Mouse (Mus musculus): ENCODE results near the gene Tcf25. TPM values are rescaled to one million over a fixed set of nuclear protein-coding genes. Genes with fewer than 3 reads are reported as not detected.
"Not testable (repeated sequence)": the region's sequence is repeated elsewhere in the genome, so short reads cannot be mapped to it uniquely, and the experiment has no call there.

The Tcf25 gene
- total and polyA plus RNA-seq, 2 experiments from 2014 or later, result 407 to 540 TPM

- no peaks in the 10 kb centered on the region for H3K9me3 ChIP-seq (ENCODE audit: low read length)
- no peak overlapping the region for H3K4me3 ChIP-seq (ENCODE audit: low read length)
- TF ChIP-seq CTCF (IDR thresholded peaks at IDR 0.05; ENCODE audit: low read depth), result no peak
- no peaks in the 10 kb centered on the region for H3K27me3 ChIP-seq (ENCODE audit: insufficient read depth, low read length)
- no peak for DNase-seq (ENCODE audit: low spot score)
- peaks cover 32% of the 10 kb centered on the region for H3K36me3 ChIP-seq (ENCODE audit: insufficient read depth, low read length)
- no peak overlapping the region for H3K4me2 ChIP-seq (ENCODE audit: low read depth, low read length)
- H3K27ac ChIP-seq, result no peak overlapping the region
- 92% methylated on average over 5 of the region's 5 CpGs for WGBS
- ATAC-seq, result no peak
- no peaks in the 10 kb centered on the region for H3K4me1 ChIP-seq (ENCODE audit: insufficient read depth, low read length)
- H3K9ac ChIP-seq (replicated peaks; ENCODE audit: low read length), result no peak overlapping the region
These were observed 77.2 kb downstream of the Tcf25 start for GRCm38 (mm10) chr8:123450783-123451182.

GRCm38 (mm10) chr8:123451747-123452146 is 78.2 kb downstream of the Tcf25 start:
- not testable (repeated sequence) for H3K9me3 ChIP-seq (ENCODE audit: low read length); H3K4me3 ChIP-seq (ENCODE audit: low read length); H3K9ac ChIP-seq (replicated peaks; ENCODE audit: low read length); H3K4me1 ChIP-seq (ENCODE audit: insufficient read depth, low read length); ATAC-seq; H3K4me2 ChIP-seq (ENCODE audit: low read depth, low read length); H3K27ac ChIP-seq; DNase-seq (ENCODE audit: low spot score); H3K27me3 ChIP-seq (ENCODE audit: insufficient read depth, low read length)
- WGBS, result 92% methylated on average over 12 of the region's 12 CpGs
- peaks cover 38% of the 10 kb centered on the region for H3K36me3 ChIP-seq (ENCODE audit: insufficient read depth, low read length)

- no peaks in the 10 kb centered on the region for H3K27me3 ChIP-seq (ENCODE audit: insufficient read depth, low read length)
- no peaks in the 10 kb centered on the region for H3K9me3 ChIP-seq (ENCODE audit: low read length)
- H3K4me2 ChIP-seq (ENCODE audit: low read depth, low read length), result no peak overlapping the region
- no peak overlapping the region for H3K27ac ChIP-seq
- ATAC-seq, result no peak
- no peak for TF ChIP-seq CTCF (IDR thresholded peaks at IDR 0.05; ENCODE audit: low read depth)
- H3K4me1 ChIP-seq (ENCODE audit: insufficient read depth, low read length), result no peaks in the 10 kb centered on the region
- DNase-seq (ENCODE audit: low spot score), result no peak
- peaks cover 42% of the 10 kb centered on the region for H3K36me3 ChIP-seq (ENCODE audit: insufficient read depth, low read length)
- H3K4me3 ChIP-seq (ENCODE audit: low read length), result no peak overlapping the region
- 84% methylated on average over 4 of the region's 4 CpGs for WGBS
- H3K9ac ChIP-seq (replicated peaks; ENCODE audit: low read length), result no peak overlapping the region
These were observed 78.6 kb downstream of the Tcf25 start for GRCm38 (mm10) chr8:123452149-123452548.

GRCm38 (mm10) chr8:123453291-123453690 is 79.7 kb downstream of the Tcf25 start:
- no peak for DNase-seq (ENCODE audit: low spot score)
- no peaks in the 10 kb centered on the region for H3K4me1 ChIP-seq (ENCODE audit: insufficient read depth, low read length)
- peaks cover 53% of the 10 kb centered on the region for H3K36me3 ChIP-seq (ENCODE audit: insufficient read depth, low read length)
- no peaks in the 10 kb centered on the region for H3K27me3 ChIP-seq (ENCODE audit: insufficient read depth, low read length)
- no peak for TF ChIP-seq CTCF (IDR thresholded peaks at IDR 0.05; ENCODE audit: low read depth)
- WGBS, result 83% methylated on average over 7 of the region's 7 CpGs
- no peak for ATAC-seq
- no peak overlapping the region for H3K4me3 ChIP-seq (ENCODE audit: low read length)
- no peak overlapping the region for H3K27ac ChIP-seq
- H3K4me2 ChIP-seq (ENCODE audit: low read depth, low read length), result no peak overlapping the region
- H3K9ac ChIP-seq (replicated peaks; ENCODE audit: low read length), result no peak overlapping the region
- H3K9me3 ChIP-seq (ENCODE audit: low read length), result no peaks in the 10 kb centered on the region

Other genes starting within 250 kb of the Tcf25 start
- 2.9 and 3.7 TPM in 2 replicates for gene Sult5a1, start 215.4 kb upstream of the Tcf25 start, total RNA-seq (2014; rRNA removed)
- 2.7 and 2.9 TPM in 2 replicates for gene Sult5a1, start 215.4 kb upstream of the Tcf25 start, polyA plus RNA-seq (2015; fragmentation: Nextera tagmentation; extraction: Ambion mirVana)
- 1.2 and 1.8 TPM in 2 replicates for gene Dpep1, start 187.5 kb upstream of the Tcf25 start, total RNA-seq (2014; rRNA removed)
- gene Dpep1, start 187.5 kb upstream of the Tcf25 start, polyA plus RNA-seq (2015; fragmentation: Nextera tagmentation; extraction: Ambion mirVana), result 0.84 and 1.0 TPM in 2 replicates
- 193 and 194 TPM in 2 replicates for gene Chmp1a, start 161.0 kb upstream of the Tcf25 start, total RNA-seq (2014; rRNA removed)
- gene Chmp1a, start 161.0 kb upstream of the Tcf25 start, polyA plus RNA-seq (2015; fragmentation: Nextera tagmentation; extraction: Ambion mirVana), result 203 and 208 TPM in 2 replicates
- 3.3 and 5.5 TPM in 2 replicates for gene Spata33, start 160.9 kb upstream of the Tcf25 start, total RNA-seq (2014; rRNA removed)
- 8.0 and 8.3 TPM in 2 replicates for gene Spata33, start 160.9 kb upstream of the Tcf25 start, polyA plus RNA-seq (2015; fragmentation: Nextera tagmentation; extraction: Ambion mirVana)
- 56.1 and 91.8 TPM in 2 replicates for gene Cdk10, start 148.9 kb upstream of the Tcf25 start, total RNA-seq (2014; rRNA removed)
- gene Cdk10, start 148.9 kb upstream of the Tcf25 start, polyA plus RNA-seq (2015; fragmentation: Nextera tagmentation; extraction: Ambion mirVana), result 52.9 and 56.3 TPM in 2 replicates
- 19.4 and 21.2 TPM in 2 replicates for gene Spata2l, start 137.5 kb upstream of the Tcf25 start, total RNA-seq (2014; rRNA removed)
- gene Spata2l, start 137.5 kb upstream of the Tcf25 start, polyA plus RNA-seq (2015; fragmentation: Nextera tagmentation; extraction: Ambion mirVana), result 13.4 and 15.8 TPM in 2 replicates
- 42.4 and 42.9 TPM in 2 replicates for gene Zfp276, start 119.6 kb upstream of the Tcf25 start, total RNA-seq (2014; rRNA removed)
- gene Zfp276, start 119.6 kb upstream of the Tcf25 start, polyA plus RNA-seq (2015; fragmentation: Nextera tagmentation; extraction: Ambion mirVana), result 16.9 and 17.5 TPM in 2 replicates
- 91.6 and 92.3 TPM in 2 replicates for gene Vps9d1, start 119.4 kb upstream of the Tcf25 start, total RNA-seq (2014; rRNA removed)
- 57.5 and 59.9 TPM in 2 replicates for gene Vps9d1, start 119.4 kb upstream of the Tcf25 start, polyA plus RNA-seq (2015; fragmentation: Nextera tagmentation; extraction: Ambion mirVana)
- gene Fanca, start 55.2 kb upstream of the Tcf25 start, total RNA-seq (2014; rRNA removed), result 9.5 and 13.5 TPM in 2 replicates
- 5.8 TPM in 2 replicates for gene Fanca, start 55.2 kb upstream of the Tcf25 start, polyA plus RNA-seq (2015; fragmentation: Nextera tagmentation; extraction: Ambion mirVana)
- gene Spire2, start 41.0 kb upstream of the Tcf25 start, total RNA-seq (2014; rRNA removed), result 34.0 and 34.5 TPM in 2 replicates
- 24.7 and 25.4 TPM in 2 replicates for gene Spire2, start 41.0 kb upstream of the Tcf25 start, polyA plus RNA-seq (2015; fragmentation: Nextera tagmentation; extraction: Ambion mirVana)
- gene Mc1r, start 33.4 kb downstream of the Tcf25 start, total RNA-seq (2014; rRNA removed), result not detected in 2 replicates
- 0.05 and 0.08 TPM in 2 replicates for gene Mc1r, start 33.4 kb downstream of the Tcf25 start, polyA plus RNA-seq (2015; fragmentation: Nextera tagmentation; extraction: Ambion mirVana)
- 3,792 and 3,923 TPM in 2 replicates for gene Tubb3, start 37.7 kb downstream of the Tcf25 start, total RNA-seq (2014; rRNA removed)
- 1,431 and 1,610 TPM in 2 replicates for gene Tubb3, start 37.7 kb downstream of the Tcf25 start, polyA plus RNA-seq (2015; fragmentation: Nextera tagmentation; extraction: Ambion mirVana)
- 46.3 and 62.7 TPM in 2 replicates for gene Def8, start 49.8 kb downstream of the Tcf25 start, total RNA-seq (2014; rRNA removed)
- 37.9 and 38.8 TPM in 2 replicates for gene Def8, start 49.8 kb downstream of the Tcf25 start, polyA plus RNA-seq (2015; fragmentation: Nextera tagmentation; extraction: Ambion mirVana)
- 16.6 and 26.7 TPM in 2 replicates for gene Afg3l1, start 104.2 kb downstream of the Tcf25 start, total RNA-seq (2014; rRNA removed)
- gene Afg3l1, start 104.2 kb downstream of the Tcf25 start, polyA plus RNA-seq (2015; fragmentation: Nextera tagmentation; extraction: Ambion mirVana), result 45.6 and 49.6 TPM in 2 replicates
- 76.0 and 95.7 TPM in 2 replicates for gene Dbndd1, start 141.7 kb downstream of the Tcf25 start, total RNA-seq (2014; rRNA removed)
- 51.1 and 54.2 TPM in 2 replicates for gene Dbndd1, start 141.7 kb downstream of the Tcf25 start, polyA plus RNA-seq (2015; fragmentation: Nextera tagmentation; extraction: Ambion mirVana)
- gene Gas8, start 145.1 kb downstream of the Tcf25 start, total RNA-seq (2014; rRNA removed), result 16.3 TPM in 2 replicates
- 36.4 and 36.8 TPM in 2 replicates for gene Gas8, start 145.1 kb downstream of the Tcf25 start, polyA plus RNA-seq (2015; fragmentation: Nextera tagmentation; extraction: Ambion mirVana)